11 mouse cellular contexts compared by ENCODE assay signal in genomic region chr10:28518297-28518696, GRCm38 (mm10).
DNase-seq lines count a peak whose midpoint lies in the region; ATAC-seq and TF ChIP-seq lines count a peak whose summit lies in the region.
"Had no signal": no experiment of that assay in that cellular context is flagged by ENCODE, and none has a peak within 500 bp of the region (broad histone marks: within the 10 kb centered on the region; RNA-seq: fewer than 3 reads in every experiment).

No protein-coding gene starts in this region.

- 7% methylated on average over 3 of the region's 3 CpGs for WGBS in spleen, adult 2 months
- WGBS in stomach, embryonic 14.5 days, result 82% methylated on average over 3 of the region's 3 CpGs
- WGBS in neural tube, embryonic 15.5 days, result 84% methylated on average over 3 of the region's 3 CpGs
- WGBS in hindbrain, embryonic 14.5 days, result 92% methylated on average over 3 of the region's 3 CpGs

- TF ChIP-seq POLR2A in spleen, adult 2 months (IDR thresholded peaks at IDR 0.05; ENCODE audit: low read depth, low read length), result no peak

- no peak overlapping the region for H3K4me2 ChIP-seq in stomach, embryonic 14.5 days (replicated peaks; ENCODE audit: low read depth, low read length)
- no peak overlapping the region for H3K4me2 ChIP-seq in neural tube, embryonic 15.5 days
- no peak overlapping the region for H3K4me2 ChIP-seq in hindbrain, embryonic 14.5 days (replicated peaks)
- H3K4me2 ChIP-seq: forebrain, embryonic 15.5 days; heart, embryonic 15.5 days had no signal

- no peaks in the 10 kb centered on the region for H3K27me3 ChIP-seq in spleen, adult 2 months (ENCODE audit: control insufficient read depth, insufficient read depth, low read length)
- H3K27me3 ChIP-seq in stomach, embryonic 14.5 days (ENCODE audit: control insufficient read depth, insufficient read depth, low read length), result no peaks in the 10 kb centered on the region
- H3K27me3 ChIP-seq in neural tube, embryonic 15.5 days (replicated peaks), result no peaks in the 10 kb centered on the region
- H3K27me3 ChIP-seq in hindbrain, embryonic 14.5 days (ENCODE audit: control insufficient read depth, insufficient read depth, low read length), result no peaks in the 10 kb centered on the region
- H3K27me3 ChIP-seq: forebrain, embryonic 15.5 days; heart, embryonic 15.5 days had no signal

- TF ChIP-seq CTCF in spleen, adult 2 months (IDR thresholded peaks at IDR 0.05; ENCODE audit: extremely low read depth, insufficient read depth, insufficient read length, insufficient replicate concordance), result no peak

- H3K9me3 ChIP-seq in stomach, embryonic 14.5 days (ENCODE audit: control insufficient read depth, low read depth, low read length), result no peaks in the 10 kb centered on the region
- no peaks in the 10 kb centered on the region for H3K9me3 ChIP-seq in neural tube, embryonic 15.5 days (replicated peaks)
- no peaks in the 10 kb centered on the region for H3K9me3 ChIP-seq in hindbrain, embryonic 14.5 days (ENCODE audit: control insufficient read depth, low read length)
- H3K9me3 ChIP-seq: forebrain, embryonic 15.5 days; heart, embryonic 15.5 days had no signal

- peaks cover 4% of the 10 kb centered on the region for H3K4me1 ChIP-seq in spleen, adult 2 months (ENCODE audit: control insufficient read depth, insufficient read depth, insufficient read length)
- no peaks in the 10 kb centered on the region for H3K4me1 ChIP-seq in stomach, embryonic 14.5 days (ENCODE audit: control insufficient read depth, insufficient read depth, low read length)
- H3K4me1 ChIP-seq in neural tube, embryonic 15.5 days, result no peaks in the 10 kb centered on the region
- H3K4me1 ChIP-seq in hindbrain, embryonic 14.5 days (replicated peaks; ENCODE audit: control insufficient read depth, insufficient read depth, low read length), result no peaks in the 10 kb centered on the region
- H3K4me1 ChIP-seq: forebrain, embryonic 15.5 days; heart, embryonic 15.5 days had no signal

- DNase-seq in spleen, adult 2 months (ENCODE audit: low read depth in 1 of 2, low spot score in 2 of 2), result no peak
- no peak for DNase-seq in spleen, postnatal 10 days (ENCODE audit: low spot score in 2 of 2)
- no peak for DNase-seq in right cerebral cortex, adult 18-20 months
- DNase-seq in hindbrain, embryonic 14.5 days (ENCODE audit: low spot score), result no peak
- DNase-seq: gastrocnemius, postnatal 25 days had no signal

- no peaks in the 10 kb centered on the region for H3K36me3 ChIP-seq in spleen, adult 2 months (ENCODE audit: control insufficient read depth, insufficient read depth, low read length)
- no peaks in the 10 kb centered on the region for H3K36me3 ChIP-seq in stomach, embryonic 14.5 days (ENCODE audit: control insufficient read depth, insufficient read depth, low read length)
- no peaks in the 10 kb centered on the region for H3K36me3 ChIP-seq in neural tube, embryonic 15.5 days
- H3K36me3 ChIP-seq in hindbrain, embryonic 14.5 days (replicated peaks; ENCODE audit: control insufficient read depth, insufficient read depth), result no peaks in the 10 kb centered on the region
- H3K36me3 ChIP-seq: forebrain, embryonic 15.5 days; heart, embryonic 15.5 days had no signal

- peak overlapping the region; percentile 60; the same call in 1 of the 2 replicates for H3K27ac ChIP-seq in spleen, adult 2 months (ENCODE audit: insufficient read depth, low read length)
- H3K27ac ChIP-seq in stomach, embryonic 14.5 days (ENCODE audit: low read length), result no peak overlapping the region
- no peak overlapping the region for H3K27ac ChIP-seq in neural tube, embryonic 15.5 days (replicated peaks)
- no peak overlapping the region for H3K27ac ChIP-seq in hindbrain, embryonic 14.5 days
- H3K27ac ChIP-seq: forebrain, embryonic 15.5 days; heart, embryonic 15.5 days had no signal

- H3K9ac ChIP-seq in stomach, embryonic 14.5 days (replicated peaks; ENCODE audit: low read depth, low read length), result no peak overlapping the region
- no peak overlapping the region for H3K9ac ChIP-seq in neural tube, embryonic 15.5 days (replicated peaks)
- H3K9ac ChIP-seq in hindbrain, embryonic 14.5 days, result no peak overlapping the region
- H3K9ac ChIP-seq: forebrain, embryonic 15.5 days; heart, embryonic 15.5 days had no signal

- no peak overlapping the region for H3K4me3 ChIP-seq in spleen, adult 2 months (ENCODE audit: extremely low read depth, insufficient read depth, insufficient read length)
- H3K4me3 ChIP-seq in stomach, embryonic 14.5 days (ENCODE audit: low read depth, low read length), result no peak overlapping the region
- no peak overlapping the region for H3K4me3 ChIP-seq in neural tube, embryonic 15.5 days (replicated peaks)
- H3K4me3 ChIP-seq in hindbrain, embryonic 14.5 days (replicated peaks; ENCODE audit: low read length), result no peak overlapping the region
- H3K4me3 ChIP-seq: forebrain, embryonic 15.5 days; heart, embryonic 15.5 days had no signal

- peak; percentile 57 to 59 for ATAC-seq in hematopoietic stem cell, adult 5-6 weeks (replicated peaks in 1 of 2; ENCODE audit: insufficient read depth in 1 of 2, low FRiP score in 2 of 2, low TSS enrichment in 1 of 2, low read depth in 1 of 2, poor library complexity in 2 of 2, severe bottlenecking in 2 of 2)
- ATAC-seq in stomach, embryonic 14.5 days (ENCODE audit: insufficient number of reproducible peaks, insufficient read depth, low FRiP score, low read depth), result peak; percentile 49; the same call in 1 of the 2 replicates
- no peak for ATAC-seq in neural tube, embryonic 15.5 days (ENCODE audit: low FRiP score)
- no peak for ATAC-seq in hindbrain, embryonic 14.5 days (ENCODE audit: low FRiP score)
- ATAC-seq: forebrain, embryonic 15.5 days; intestine, postnatal 0 days had no signal

Comparison
In these comparisons a context has a peak if more than half of its experiments do, and no peak if none do; other contexts are left out.
1. ATAC-seq: peak in hematopoietic stem cell, adult 5-6 weeks (2 of 2) and stomach, embryonic 14.5 days (single experiment); none in neural tube, embryonic 15.5 days (single experiment) and hindbrain, embryonic 14.5 days (single experiment).